Mouse (Mus musculus): Measurements from ENCODE around the gene Rabif.

GRCm38 (mm10) chr1:134510018-134510417 is 15.6 kb downstream of the Rabif start:
- TF ChIP-seq CTCF (IDR thresholded peaks at IDR 0.05; ENCODE audit: low read depth, low read length) (no peak), POLR2A (IDR thresholded peaks at IDR 0.05; ENCODE audit: insufficient read depth, low read length) (no peak), EP300 (IDR thresholded peaks at IDR 0.05; ENCODE audit: insufficient read depth, low read depth, low read length) (no peak)

All from ES-Bruce4 (cell line).